Mouse (Mus musculus): ENCODE data around the gene Hlcs. TPM values are rescaled to one million over a fixed set of nuclear protein-coding genes. Genes with fewer than 3 reads are reported as not detected.

Gene Hlcs
- polyA plus RNA-seq, 1 experiment from 2014 or later, result 4.0 TPM

DNA sequence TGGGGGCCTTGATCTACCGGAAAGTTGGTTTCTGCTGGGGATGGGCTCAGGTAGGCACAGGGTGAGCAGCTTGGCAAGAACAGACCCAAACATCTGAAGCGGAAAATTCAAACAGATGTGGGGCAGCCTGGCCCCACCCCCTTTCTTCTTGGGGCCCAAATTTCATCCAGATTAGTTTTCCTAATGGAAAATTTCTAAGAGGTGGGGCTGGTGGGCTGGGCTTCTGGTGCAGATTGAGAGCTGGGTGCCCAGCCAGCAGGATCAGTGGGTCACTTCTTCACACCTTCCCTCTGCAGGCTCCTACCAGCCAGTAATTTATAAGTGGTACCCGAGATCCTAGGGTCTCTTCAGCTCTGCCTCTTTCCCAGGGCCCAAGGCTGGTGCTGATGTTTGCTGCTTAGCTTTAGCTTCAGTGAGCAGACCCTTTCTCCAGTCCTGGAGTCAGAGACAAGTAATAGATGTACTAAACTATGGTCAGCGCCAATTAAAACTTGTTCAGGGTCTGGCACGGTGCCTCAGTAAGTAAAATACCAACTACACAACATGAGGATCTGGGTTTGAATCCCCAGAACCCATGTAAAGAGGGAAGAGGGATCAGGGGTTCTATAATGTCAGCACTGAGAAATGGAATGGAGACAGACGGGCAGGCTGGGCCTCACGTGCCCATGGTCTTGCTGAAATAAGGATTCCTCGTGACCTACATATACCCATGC lies 231.2 kb downstream of the Hlcs start:
- no peak for ATAC-seq
- H3K4me1 ChIP-seq (ENCODE audit: control insufficient read depth, insufficient read depth, low read length), result peaks cover 5% of the 10 kb centered on the region; the same call in 1 of the 2 replicates
- H3K36me3 ChIP-seq (ENCODE audit: control insufficient read depth, insufficient read depth, low read length), result no peaks in the 10 kb centered on the region
- H3K4me3 ChIP-seq (ENCODE audit: low read depth, low read length), result no peak overlapping the region
- 5% methylated on average over 8 of the region's 8 CpGs for WGBS
- H3K9me3 ChIP-seq (replicated peaks; ENCODE audit: control insufficient read depth, low read length), result no peaks in the 10 kb centered on the region
- no peak overlapping the region for H3K27ac ChIP-seq (ENCODE audit: low read depth, low read length)
- H3K27me3 ChIP-seq (replicated peaks; ENCODE audit: control insufficient read depth, insufficient read depth, low read length), result peaks cover 88% of the 10 kb centered on the region
- no peak for DNase-seq (ENCODE audit: low spot score)
- H3K9ac ChIP-seq (ENCODE audit: low read length), result no peak overlapping the region
- no peak overlapping the region for H3K4me2 ChIP-seq (ENCODE audit: low read length)

DNA sequence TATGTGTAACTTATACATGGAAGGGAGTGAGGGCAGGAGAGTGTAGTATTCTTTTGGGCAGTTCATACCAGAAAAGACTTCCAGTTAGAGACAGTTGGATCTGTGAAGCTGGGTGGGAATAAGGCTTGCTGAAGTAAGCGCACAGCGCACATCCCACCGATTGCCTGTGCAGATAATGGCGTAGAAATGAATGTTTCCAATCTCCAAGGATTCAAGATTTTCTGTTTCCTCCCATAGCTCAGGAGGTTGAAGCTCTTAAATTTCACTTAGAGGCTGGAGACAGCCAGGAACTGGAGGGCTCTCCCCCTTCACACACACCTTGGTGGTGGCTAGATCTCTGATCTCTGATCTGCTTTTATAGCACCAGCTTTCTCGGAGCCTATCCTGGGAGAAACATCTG lies 231.8 kb downstream of the Hlcs start:
- Histone ChIP-seq H3K4me2 (ENCODE audit: low read length) (no peak overlapping the region), H3K27ac (ENCODE audit: low read depth, low read length) (no peak overlapping the region), H3K9me3 (replicated peaks; ENCODE audit: control insufficient read depth, low read length) (no peaks in the 10 kb centered on the region), H3K36me3 (ENCODE audit: control insufficient read depth, insufficient read depth, low read length) (no peaks in the 10 kb centered on the region), H3K9ac (ENCODE audit: low read length) (no peak overlapping the region), H3K4me3 (ENCODE audit: low read depth, low read length) (no peak overlapping the region), H3K4me1 (ENCODE audit: control insufficient read depth, insufficient read depth, low read length) (peaks cover 5% of the 10 kb centered on the region; the same call in 1 of the 2 replicates), H3K27me3 (replicated peaks; ENCODE audit: control insufficient read depth, insufficient read depth, low read length) (peaks cover 88% of the 10 kb centered on the region)
- no peak for DNase-seq (ENCODE audit: low spot score)
- ATAC-seq, result no peak
- 8% methylated on average over 5 of the region's 5 CpGs for WGBS

DNA sequence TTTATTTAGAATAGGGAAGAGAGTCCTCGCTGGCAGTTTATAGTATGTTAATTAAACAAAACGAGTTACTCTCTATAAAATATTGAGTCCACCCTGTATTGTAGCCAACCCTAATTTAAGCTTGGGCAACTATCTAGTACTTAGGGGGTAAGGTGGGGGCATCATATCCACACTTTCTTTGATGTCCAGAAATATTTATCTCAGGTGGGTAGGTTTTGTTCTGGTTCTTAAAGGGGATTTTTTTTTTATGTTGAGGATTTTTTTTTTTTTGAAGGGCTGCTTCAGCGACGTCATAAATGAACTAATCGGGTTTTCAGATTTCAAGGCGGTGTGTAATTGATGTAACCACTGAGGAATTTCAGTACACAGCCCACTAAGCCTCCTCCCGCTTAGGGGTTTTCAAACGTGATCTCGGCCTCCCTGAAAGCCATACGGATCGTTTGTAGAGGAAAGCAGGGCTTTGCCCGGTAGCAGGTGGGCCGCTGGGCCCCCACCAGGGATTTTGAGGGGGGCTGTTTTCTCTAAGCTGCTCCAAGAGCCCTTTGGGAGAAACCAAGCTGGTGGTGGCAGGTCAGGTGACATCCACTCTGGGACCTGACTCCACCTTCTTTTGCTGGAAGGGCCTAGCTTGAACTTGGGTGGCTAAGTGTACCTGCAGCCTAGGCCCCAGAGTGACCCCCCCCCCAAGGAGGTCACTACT lies 233.4 kb downstream of the Hlcs start:
- Histone ChIP-seq H3K4me1 (ENCODE audit: control insufficient read depth, insufficient read depth, low read length) (peaks cover 4% of the 10 kb centered on the region; the same call in 1 of the 2 replicates), H3K27ac (ENCODE audit: low read depth, low read length) (no peak overlapping the region)
- 1% methylated on average over 13 of the region's 13 CpGs for WGBS

DNA sequence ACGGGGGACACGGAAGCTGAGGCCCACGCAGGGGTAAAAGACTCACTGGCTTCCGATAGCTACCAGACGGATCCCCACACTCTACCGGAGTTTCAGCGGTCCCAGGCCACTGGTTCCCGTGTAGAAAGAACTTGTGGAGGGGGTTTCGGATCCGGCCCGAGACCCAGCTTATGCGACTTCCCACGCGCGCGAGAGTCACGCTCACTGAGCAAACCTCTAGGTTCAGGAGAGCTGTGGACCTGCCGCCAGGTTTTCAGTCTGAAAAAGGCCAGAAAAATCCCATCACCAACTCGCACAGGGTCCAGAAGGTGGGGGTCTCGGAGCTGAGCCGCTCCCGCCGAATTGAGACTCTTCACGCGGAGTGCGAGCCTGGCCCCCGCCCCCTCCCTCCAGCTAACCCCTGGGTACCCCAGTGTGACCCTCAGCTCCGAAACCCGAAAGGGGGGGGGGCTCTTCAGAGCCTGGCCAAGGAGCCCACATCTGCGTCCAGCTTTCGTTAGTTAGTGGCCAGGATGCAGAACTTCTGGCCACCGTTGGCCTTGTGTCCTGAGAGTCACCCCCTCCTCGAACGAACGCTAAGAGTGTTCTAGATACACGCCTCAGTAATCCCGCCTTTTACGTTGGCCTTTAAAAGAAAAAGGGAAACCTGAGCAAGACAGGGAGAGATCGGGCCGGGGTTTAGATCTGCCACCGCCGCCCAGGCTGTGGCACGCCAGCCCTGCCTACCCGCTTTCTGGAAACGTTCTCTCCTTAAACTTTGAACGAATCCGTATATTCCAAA lies 234.1 kb downstream of the Hlcs start:
- DNase-seq (ENCODE audit: low spot score) (no peak), ATAC-seq (no peak)
- no peaks in the 10 kb centered on the region for H3K36me3 ChIP-seq (ENCODE audit: control insufficient read depth, insufficient read depth, low read length)
- H3K9ac ChIP-seq (ENCODE audit: low read length), result no peak overlapping the region
- no peak overlapping the region for H3K4me3 ChIP-seq (ENCODE audit: low read depth, low read length)
- H3K9me3 ChIP-seq (replicated peaks; ENCODE audit: control insufficient read depth, low read length), result no peaks in the 10 kb centered on the region
- H3K27me3 ChIP-seq (replicated peaks; ENCODE audit: control insufficient read depth, insufficient read depth, low read length), result peaks cover 82% of the 10 kb centered on the region
- no peak overlapping the region for H3K4me2 ChIP-seq (ENCODE audit: low read length)
- no peak overlapping the region for H3K27ac ChIP-seq (ENCODE audit: low read depth, low read length)
- WGBS, result under 1% methylated on average over 47 of the region's 47 CpGs
- no peaks in the 10 kb centered on the region for H3K4me1 ChIP-seq (ENCODE audit: control insufficient read depth, insufficient read depth, low read length)

More for the DNA sequence above, 233.4 kb downstream of the Hlcs start:
- Histone ChIP-seq H3K9ac (ENCODE audit: low read length) (no peak overlapping the region), H3K9me3 (replicated peaks; ENCODE audit: control insufficient read depth, low read length) (no peaks in the 10 kb centered on the region), H3K27me3 (replicated peaks; ENCODE audit: control insufficient read depth, insufficient read depth, low read length) (peaks cover 88% of the 10 kb centered on the region), H3K4me3 (ENCODE audit: low read depth, low read length) (no peak overlapping the region), H3K36me3 (ENCODE audit: control insufficient read depth, insufficient read depth, low read length) (no peaks in the 10 kb centered on the region), H3K4me2 (ENCODE audit: low read length) (no peak overlapping the region)
- DNase-seq (ENCODE audit: low spot score), result no peak
- ATAC-seq, result no peak

Small RNA genes lying within 50 kb of the gene (microRNA-seq; reads per million reads assigned to microRNA genes)
- gene Gm23062, result not detected

Other genes with a start within 250 kb of the Hlcs start
- gene Sim2, start 228.6 kb downstream of the Hlcs start, polyA plus RNA-seq (2014; fragmentation: Nextera tagmentation; extraction: Ambion mirVana), result 0.12 and 0.29 TPM in 2 replicates
- gene Ripply3, start 14.8 kb upstream of the Hlcs start, polyA plus RNA-seq (2014; fragmentation: Nextera tagmentation; extraction: Ambion mirVana), result 0.74 and 0.99 TPM in 2 replicates
- gene Ttc3, start 57.0 kb upstream of the Hlcs start, polyA plus RNA-seq (2014; fragmentation: Nextera tagmentation; extraction: Ambion mirVana), result 815 and 924 TPM in 2 replicates
- gene Pigp, start 58.3 kb upstream of the Hlcs start, polyA plus RNA-seq (2014; fragmentation: Nextera tagmentation; extraction: Ambion mirVana), result 94.1 and 133 TPM in 2 replicates
- 78.7 and 80.7 TPM in 2 replicates for gene Vps26c, start 213.3 kb upstream of the Hlcs start, polyA plus RNA-seq (2014; fragmentation: Nextera tagmentation; extraction: Ambion mirVana)